Mouse (Mus musculus) MEL (cell line): Measurements from ENCODE around the gene Gm30302. TPM values are rescaled to one million over a fixed set of nuclear protein-coding genes. Genes with fewer than 3 reads are reported as not detected.

Source experiments
- DNase-seq: peaks from one replicate; pipeline ENCODE4 v3.0.0; 2011; ENCODE audit warnings: low read depth, low spot score
- H3K27ac ChIP-seq: 2 replicates; pipeline ENCODE4 v1.5.1; 2012; ENCODE audit warnings: low read depth, mild to moderate bottlenecking, control low read depth, low read length, moderate library complexity; ENCODE audit not compliant: control insufficient read depth
- H3K27me3 ChIP-seq, 2 experiments: fragments of 150-350 bp in 1 of 2; sonication (generic) in 1 of 2; 2 replicates each; pipeline ENCODE4 v1.6.1; 2012; ENCODE audit warnings: low read length in 2 of 2, mild to moderate bottlenecking in 2 of 2, improper control_type of control experiment in 1 of 2, moderate library complexity in 1 of 2; ENCODE audit not compliant: insufficient read depth in 2 of 2, control insufficient read depth in 1 of 2
- H3K36me3 ChIP-seq, 2 experiments: 2 replicates each; pipeline ENCODE4 v1.6.1; 2012 to 2014; ENCODE audit warnings: low read length in 2 of 2, improper control_type of control experiment in 1 of 2, inconsistent platforms in 1 of 2, mild to moderate bottlenecking in 1 of 2; ENCODE audit not compliant: insufficient read depth in 2 of 2, control insufficient read depth in 1 of 2
- H3K4me1 ChIP-seq, 2 experiments: fragments of 150-350 bp in 1 of 2; sonication (generic) in 1 of 2; 2 replicates each; pipeline ENCODE4 v1.6.1; 2012; ENCODE audit warnings: low read length in 2 of 2, improper control_type of control experiment in 1 of 2, mild to moderate bottlenecking in 1 of 2; ENCODE audit not compliant: insufficient read depth in 2 of 2, control insufficient read depth in 1 of 2
- H3K4me3 ChIP-seq, 2 experiments: fragments of 150-350 bp in 1 of 2; sonication (generic) in 1 of 2; 2 replicates each; pipeline ENCODE4 v1.5.1; 2012; ENCODE audit warnings: low read depth in 2 of 2, low read length in 2 of 2, mild to moderate bottlenecking in 2 of 2, moderate library complexity in 2 of 2, control low read depth in 1 of 2, improper control_type of control experiment in 1 of 2; ENCODE audit not compliant: control insufficient read depth in 1 of 2, insufficient read depth in 1 of 2
- H3K79me2 ChIP-seq: 2 replicates; pipeline ENCODE4 v1.6.1; 2012; ENCODE audit warnings: mild to moderate bottlenecking, low read length, moderate library complexity; ENCODE audit not compliant: control insufficient read depth, poor library complexity, insufficient read depth
- H3K9ac ChIP-seq: 2 replicates; pipeline ENCODE4 v1.6.1; 2012; ENCODE audit warnings: low read depth, mild to moderate bottlenecking, control low read depth, low read length, moderate library complexity; ENCODE audit not compliant: control insufficient read depth, poor library complexity, severe bottlenecking
- H3K9me3 ChIP-seq: fragments of 150-350 bp; sonication (generic); replicated peaks from 2 replicates; pipeline ENCODE4 v1.6.1; 2012; ENCODE audit warnings: mild to moderate bottlenecking, low read length, improper control_type of control experiment, moderate library complexity; ENCODE audit not compliant: insufficient read depth
- BHLHE40 ChIP-seq: IDR thresholded peaks from 2 replicates; pipeline ENCODE4 v1.6.1; 2012; ENCODE audit warnings: low read depth, mild to moderate bottlenecking, inconsistent platforms, low read length, improper control_type of control experiment, borderline replicate concordance
- CTCF ChIP-seq, 3 experiments: IDR thresholded peaks in 2 of 3; conservative IDR thresholded peaks in 1 of 3; 2 replicates each; pipeline ENCODE4 v1.5.1; 2011 to 2012; ENCODE audit warnings: low read length in 3 of 3, low read depth in 2 of 3, mild to moderate bottlenecking in 2 of 3, improper control_type of control experiment in 1 of 3, inconsistent platforms in 1 of 3, mixed read lengths in 1 of 3, moderate library complexity in 1 of 3; ENCODE audit not compliant: control insufficient read depth in 1 of 3, insufficient read depth in 1 of 3, poor library complexity in 1 of 3, severe bottlenecking in 1 of 3
- E2F4 ChIP-seq: IDR thresholded peaks from 2 replicates; pipeline ENCODE4 v1.6.1; 2011; ENCODE audit warnings: low read depth, low read length, improper control_type of control experiment, borderline replicate concordance
- EP300 ChIP-seq, 2 experiments: IDR thresholded peaks; 2 replicates each; pipeline ENCODE4 v1.6.1; 2011; ENCODE audit warnings: improper control_type of control experiment in 2 of 2, low read length in 2 of 2, low read depth in 1 of 2, mild to moderate bottlenecking in 1 of 2
- ETS1 ChIP-seq: IDR thresholded peaks from 2 replicates; pipeline ENCODE4 v1.6.1; 2012; ENCODE audit warnings: low read depth, mild to moderate bottlenecking, inconsistent platforms, low read length, improper control_type of control experiment, moderate library complexity
- GATA1 ChIP-seq: IDR thresholded peaks from 2 replicates; pipeline ENCODE4 v1.6.1; 2011; ENCODE audit warnings: low read depth, low read length, improper control_type of control experiment
- JUND ChIP-seq: IDR thresholded peaks from 2 replicates; pipeline ENCODE4 v1.6.1; 2011; ENCODE audit warnings: low read depth, mild to moderate bottlenecking, improper control_type of control experiment, low read length
- MXI1 ChIP-seq: IDR thresholded peaks from 2 replicates; pipeline ENCODE4 v1.6.1; 2011; ENCODE audit warnings: mild to moderate bottlenecking, low read depth, low read length, improper control_type of control experiment
- NELFE ChIP-seq: IDR thresholded peaks from 2 replicates; pipeline ENCODE4 v1.6.1; 2011; ENCODE audit warnings: low read depth, low read length, improper control_type of control experiment
- NRF1 ChIP-seq: IDR thresholded peaks from 2 replicates; pipeline ENCODE4 v1.6.1; 2014; ENCODE audit warnings: low read depth, mild to moderate bottlenecking, inconsistent platforms, low read length, improper control_type of control experiment, moderate library complexity; ENCODE audit not compliant: poor library complexity, insufficient read depth, severe bottlenecking
- RAD21 ChIP-seq: IDR thresholded peaks from 2 replicates; pipeline ENCODE4 v1.6.1; 2011; ENCODE audit warnings: mild to moderate bottlenecking, low read depth, low read length, improper control_type of control experiment
- SMC3 ChIP-seq: IDR thresholded peaks from 2 replicates; pipeline ENCODE4 v1.6.1; 2011; ENCODE audit warnings: low read depth, low read length, improper control_type of control experiment
- TBP ChIP-seq: IDR thresholded peaks from 2 replicates; pipeline ENCODE4 v1.8.0; 2011; ENCODE audit warnings: low read depth, low read length, improper control_type of control experiment
- UBTF ChIP-seq: IDR thresholded peaks from 2 replicates; pipeline ENCODE4 v1.6.1; 2012; ENCODE audit warnings: low read depth, mild to moderate bottlenecking, inconsistent platforms, low read length, improper control_type of control experiment, moderate library complexity, borderline replicate concordance; ENCODE audit not compliant: insufficient read depth
- USF1 ChIP-seq: IDR thresholded peaks from 2 replicates; pipeline ENCODE4 v1.6.1; 2014; ENCODE audit warnings: low read depth, mild to moderate bottlenecking, inconsistent platforms, low read length, improper control_type of control experiment, moderate library complexity
- polyA plus RNA-seq, 2 experiments: library from polyadenylated mRNA; stranded (reverse) in 1 of 2; unstranded in 1 of 2; fragments of >175 nt in 1 of 2; fragments of >200 nt in 1 of 2; gene quantifications; 2 replicates each; pipeline versions ENCODE4 v1.2.1 to v1.2.4; 2012; ENCODE audit warnings: low replicate concordance in 2 of 2, low read depth in 1 of 2; ENCODE audit not compliant: insufficient read length in 2 of 2, insufficient read depth in 1 of 2, missing spikeins in 1 of 2
- total RNA-seq: library from RNA; depleted of rRNA; stranded (reverse); fragments of 300-350 nt; gene quantifications from 2 replicates; pipeline ENCODE4 v1.2.3, GENCODE M21; 2012

The Gm30302 gene
- total and polyA plus RNA-seq, 3 experiments, result 0.19 TPM; not detected in 2

- no peak for TF ChIP-seq BHLHE40
- TF ChIP-seq MXI1, result peak; percentile 77; the same call in 1 of the 2 replicates
Observed at GRCm38 (mm10) chr13:49846751-49847150, 48.0 kb upstream of the Gm30302 start (continued).

GRCm38 (mm10) chr13:49846141-49846540, 47.3 kb upstream of the Gm30302 start:
- H3K79me2 ChIP-seq, result no peaks in the 10 kb centered on the region
- peak overlapping the region; percentile 68 for H3K27ac ChIP-seq
- no peak overlapping the region for H3K9ac ChIP-seq
- TF ChIP-seq NRF1, result no peak
- TF ChIP-seq E2F4, result no peak
- no peak for TF ChIP-seq JUND
- no peak for TF ChIP-seq BHLHE40
- TF ChIP-seq CTCF (IDR thresholded peaks at IDR 0.05 in 2 of 3, conservative IDR thresholded peaks at IDR 0.05 in 1 of 3; ENCODE audit: control insufficient read depth in 1 of 3, insufficient read depth in 1 of 3, low read depth in 2 of 3, low read length in 3 of 3, poor library complexity in 1 of 3, severe bottlenecking in 1 of 3), result no peak
- H3K4me3 ChIP-seq, result no peak overlapping the region
- no peak for DNase-seq
- H3K36me3 ChIP-seq, result peaks cover 0 to 19% of the 10 kb centered on the region in 2 experiments; a peak in 2 of 4 replicates
- peaks cover 0 to 24% of the 10 kb centered on the region in 2 experiments; a peak in 2 of 4 replicates for H3K4me1 ChIP-seq
- H3K27me3 ChIP-seq, result no peaks in the 10 kb centered on the region
- H3K9me3 ChIP-seq, result no peaks in the 10 kb centered on the region

- peaks cover 0 to 19% of the 10 kb centered on the region in 2 experiments; a peak in 2 of 4 replicates for H3K36me3 ChIP-seq
- peaks cover 0 to 24% of the 10 kb centered on the region in 2 experiments; a peak in 2 of 4 replicates for H3K4me1 ChIP-seq
- peak; percentile 37; the same call in 1 of the 2 replicates for TF ChIP-seq GATA1
- TF ChIP-seq USF1, result no peak
- TF ChIP-seq NRF1, result no peak
- no peak for TF ChIP-seq UBTF
- no peak for TF ChIP-seq RAD21
- no peak for TF ChIP-seq TBP
- no peak for TF ChIP-seq SMC3
- TF ChIP-seq MXI1, result no peak
- no peak for TF ChIP-seq ETS1
- no peak for TF ChIP-seq NELFE
- peak; percentile 38 to 60; a peak in 3 of 4 replicates for TF ChIP-seq EP300 (IDR thresholded peaks at IDR 0.05; ENCODE audit: low read depth in 1 of 2, low read length in 2 of 2)
- no peak overlapping the region for H3K9ac ChIP-seq
- H3K27ac ChIP-seq, result peak overlapping the region; percentile 68
- H3K9me3 ChIP-seq, result no peaks in the 10 kb centered on the region
- H3K4me3 ChIP-seq, result no peak overlapping the region
- H3K27me3 ChIP-seq, result no peaks in the 10 kb centered on the region
- no peaks in the 10 kb centered on the region for H3K79me2 ChIP-seq
- no peak for DNase-seq
Observed at GRCm38 (mm10) chr13:49845663-49846062, 46.9 kb upstream of the Gm30302 start.
